Mouse (Mus musculus) G1E (cell line): ENCODE data around the gene Shisa4.
"Not testable (repeated sequence)": the region's sequence is repeated elsewhere in the genome, so short reads cannot be mapped to it uniquely, and the experiment has no call there.

Experiments used
- CTCF ChIP-seq: IDR thresholded peaks from 2 replicates; pipeline ENCODE4 v1.5.1; 2012; ENCODE audit warnings: low read depth, low read length, inconsistent platforms, mixed read lengths
- GATA1 ChIP-seq: IDR thresholded peaks from 2 replicates; pipeline ENCODE4 v1.6.1; 2012; ENCODE audit warnings: borderline replicate concordance, low read length, inconsistent platforms, mixed read lengths

GRCm38 (mm10) chr1:135381560-135381959 lies 6.5 kb upstream of the Shisa4 start:
- TF ChIP-seq CTCF, GATA1: not testable (repeated sequence)
